Mouse (Mus musculus) limb, embryonic 12.5 days (tissue): ENCODE data around the gene B3galnt2. TPM values are rescaled to one million over a fixed set of nuclear protein-coding genes. Genes with fewer than 3 reads are reported as not detected.
"Not testable (repeated sequence)": the region's sequence is repeated elsewhere in the genome, so short reads cannot be mapped to it uniquely, and the experiment has no call there.

Experiments used
- ATAC-seq: fragments of 200-750 bp; cut with Nextera tagmentation; 2 replicates; pipeline ENCODE4 v1.8.0; 2017; ENCODE audit warnings: low read depth, moderate TSS enrichment; ENCODE audit not compliant: insufficient number of reproducible peaks, insufficient read depth, low FRiP score, low TSS enrichment
- H3K27ac ChIP-seq: fragments of 300-500 bp; sonication (generic); 2 replicates; pipeline ENCODE4 v1.5.1; 2016; ENCODE audit warnings: mild to moderate bottlenecking, moderate library complexity
- H3K27me3 ChIP-seq: fragments of 300-500 bp; sonication (generic); 2 replicates; pipeline ENCODE4 v1.6.1; 2016; ENCODE audit warnings: mild to moderate bottlenecking, moderate library complexity
- H3K36me3 ChIP-seq: fragments of 300-500 bp; sonication (generic); 2 replicates; pipeline ENCODE4 v1.6.1; 2016; ENCODE audit warnings: mild to moderate bottlenecking, moderate library complexity
- H3K4me1 ChIP-seq: fragments of 300-500 bp; sonication (generic); replicated peaks from 2 replicates; pipeline ENCODE4 v1.6.1; 2016
- H3K4me2 ChIP-seq: fragments of 300-500 bp; sonication (generic); 2 replicates; pipeline ENCODE4 v1.6.1; 2016; ENCODE audit warnings: mild to moderate bottlenecking, moderate library complexity
- H3K4me3 ChIP-seq: fragments of 300-500 bp; sonication (generic); replicated peaks from 2 replicates; pipeline ENCODE4 v1.5.1; 2016; ENCODE audit warnings: mild to moderate bottlenecking
- H3K9ac ChIP-seq: fragments of 300-500 bp; sonication (generic); replicated peaks from 2 replicates; pipeline ENCODE4 v1.6.1; 2016; ENCODE audit warnings: mild to moderate bottlenecking, moderate library complexity
- H3K9me3 ChIP-seq: fragments of 300-500 bp; sonication (generic); 2 replicates; pipeline ENCODE4 v1.6.1; 2016; ENCODE audit warnings: mild to moderate bottlenecking, moderate library complexity
- WGBS: fragments of 180-500 bp; shearing (Covaris S2); methylation state at CpG from one replicate; pipeline ENCODE4 v1.1.7; 2016; 5-methylcytosine and 5-hydroxymethylcytosine counted together
- polyA plus RNA-seq: library from polyadenylated mRNA; unstranded; fragments of >200 nt; fragmentation: Nextera tagmentation; extraction: Ambion mirVana; gene quantifications from 2 replicates; pipeline ENCODE4 v1.2.1, GENCODE M21; 2016

B3galnt2 gene
- polyA plus RNA-seq, 1 experiment from 2014 or later: 53.4 TPM

DNA sequence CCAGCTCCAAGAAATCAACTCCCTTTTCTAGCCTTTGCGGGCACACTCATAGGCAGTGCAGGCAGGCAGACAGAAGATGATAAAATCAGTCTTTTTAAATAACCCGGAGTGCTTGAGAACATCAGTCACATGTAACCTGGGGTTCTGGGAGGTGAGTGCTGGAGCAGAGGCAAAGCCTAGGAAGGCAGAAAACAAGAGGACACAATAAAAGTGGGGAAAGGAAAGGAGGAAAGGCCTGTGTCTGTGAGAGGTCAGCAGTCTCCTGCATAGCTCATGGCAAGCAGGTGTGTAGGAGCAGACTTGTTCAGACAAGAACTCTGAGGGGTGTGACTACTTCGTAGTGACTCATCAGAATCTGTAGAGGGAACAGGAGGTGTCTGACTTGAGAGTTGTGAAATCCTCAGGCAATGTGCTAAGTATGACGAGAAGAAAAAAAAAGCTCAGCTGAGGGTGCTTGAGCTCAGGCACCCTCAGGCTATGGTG lies 14.4 kb downstream of the B3galnt2 start:
- Histone ChIP-seq H3K27ac (no peak overlapping the region), H3K9me3 (no peaks in the 10 kb centered on the region), H3K4me3 (no peak overlapping the region), H3K9ac (no peak overlapping the region), H3K4me2 (no peak overlapping the region), H3K36me3 (peaks cover 30% of the 10 kb centered on the region), H3K4me1 (no peaks in the 10 kb centered on the region), H3K27me3 (no peaks in the 10 kb centered on the region)
- ATAC-seq: no peak
- WGBS: 87% methylated on average over 4 of the region's 4 CpGs

DNA sequence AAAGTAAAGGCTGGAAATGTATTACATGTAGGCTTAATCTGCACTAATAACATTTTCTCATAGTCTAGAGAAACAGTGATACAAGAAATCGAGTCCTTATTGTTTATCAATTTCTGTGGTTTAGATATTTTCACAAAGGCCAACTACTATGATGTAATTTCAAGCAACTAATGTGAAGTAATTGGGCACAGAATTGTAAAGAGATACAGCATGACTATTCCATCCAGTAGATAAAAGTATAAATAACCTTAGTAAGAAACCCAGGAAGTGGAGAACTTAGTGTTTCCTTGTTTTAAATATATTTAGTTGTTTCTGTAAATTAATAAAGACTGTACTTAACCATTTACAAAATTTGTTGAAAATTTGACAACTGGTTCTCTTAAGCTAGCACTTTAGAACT lies 15.5 kb downstream of the B3galnt2 start:
- Histone ChIP-seq H3K4me1 (no peaks in the 10 kb centered on the region), H3K4me3 (no peak overlapping the region), H3K27ac (no peak overlapping the region), H3K9ac (no peak overlapping the region), H3K36me3 (peaks cover 30% of the 10 kb centered on the region), H3K9me3 (no peaks in the 10 kb centered on the region), H3K4me2 (no peak overlapping the region), H3K27me3 (no peaks in the 10 kb centered on the region)
- WGBS: 86% methylated on average over 1 of the region's 1 CpGs
- ATAC-seq: no peak

DNA sequence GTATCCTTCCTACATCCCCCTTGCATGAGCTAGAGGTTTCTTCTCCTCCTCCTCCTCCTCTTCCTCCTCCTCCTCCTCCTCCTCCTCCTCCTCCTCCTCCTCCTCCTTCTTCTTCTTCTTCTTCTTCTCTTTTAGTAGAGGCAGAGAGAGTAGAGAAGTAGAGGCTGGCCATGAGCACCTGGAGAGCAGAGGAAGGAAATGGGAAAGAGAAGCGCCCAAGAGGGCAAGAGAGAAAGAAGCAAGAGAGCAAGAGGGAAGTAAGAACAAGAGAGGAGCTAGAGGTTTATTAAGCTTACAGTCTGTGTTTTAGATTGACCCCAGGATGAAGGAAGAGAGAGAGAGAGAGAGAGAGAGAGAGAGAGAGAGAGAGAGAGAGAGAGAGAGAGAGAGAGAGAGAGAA lies 27.6 kb downstream of the B3galnt2 start:
- not testable (repeated sequence) for H3K4me3 ChIP-seq, H3K9ac ChIP-seq, H3K4me1 ChIP-seq, H3K27ac ChIP-seq, H3K4me2 ChIP-seq, H3K9me3 ChIP-seq, ATAC-seq, H3K27me3 ChIP-seq
- peaks cover 29% of the 10 kb centered on the region for H3K36me3 ChIP-seq
- WGBS: 88% methylated on average over 1 of the region's 1 CpGs

DNA sequence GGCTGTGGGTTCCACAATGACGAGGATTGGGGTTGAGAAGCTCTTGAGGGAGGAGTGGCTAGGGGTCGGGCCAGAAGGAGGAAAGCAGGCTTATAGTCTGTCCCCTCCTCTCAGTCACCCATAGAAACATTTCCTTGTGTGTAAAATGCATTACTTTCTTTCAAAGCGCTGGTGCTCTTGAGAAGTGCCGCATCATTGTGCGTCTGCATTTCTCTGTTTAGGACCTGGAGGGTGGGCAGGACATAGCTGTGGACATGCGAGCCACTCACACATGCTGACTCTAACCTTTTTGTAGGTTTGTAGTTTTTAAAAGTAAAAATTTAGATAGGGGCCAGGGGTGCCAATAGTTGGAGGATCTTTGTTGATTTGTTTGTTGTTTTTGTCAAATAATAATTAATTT lies 29.3 kb downstream of the B3galnt2 start:
- Histone ChIP-seq H3K9ac (no peak overlapping the region), H3K36me3 (peaks cover 31% of the 10 kb centered on the region), H3K4me1 (no peaks in the 10 kb centered on the region), H3K4me3 (no peak overlapping the region), H3K27me3 (no peaks in the 10 kb centered on the region), H3K27ac (no peak overlapping the region), H3K4me2 (no peak overlapping the region), H3K9me3 (no peaks in the 10 kb centered on the region)
- WGBS: 93% methylated on average over 6 of the region's 6 CpGs
- ATAC-seq: no peak

DNA sequence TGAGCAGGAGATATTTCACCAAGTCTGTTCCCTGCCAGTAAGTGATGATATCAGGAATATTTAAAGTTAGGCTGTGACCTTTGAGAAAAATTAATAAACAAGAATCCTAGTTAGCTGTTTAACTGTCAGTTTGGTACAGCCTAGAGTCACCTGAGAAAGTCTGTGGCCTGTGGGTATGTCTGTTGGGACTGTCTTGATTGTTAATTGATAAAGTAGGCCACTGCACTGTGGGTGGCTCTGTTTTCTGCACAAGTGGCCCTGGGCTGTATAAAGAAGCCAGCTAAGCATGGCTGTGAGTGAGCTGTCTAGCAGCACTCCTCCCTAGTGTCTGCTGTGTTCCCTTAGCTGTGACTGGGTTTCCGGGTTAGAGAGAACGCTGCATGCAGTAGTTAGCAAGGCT lies 34.9 kb downstream of the B3galnt2 start:
- no peaks in the 10 kb centered on the region for H3K27me3 ChIP-seq
- H3K9ac ChIP-seq: no peak overlapping the region
- H3K4me2 ChIP-seq: no peak overlapping the region
- H3K36me3 ChIP-seq: peaks cover 57% of the 10 kb centered on the region
- WGBS: 87% methylated on average over 2 of the region's 2 CpGs
- no peak for ATAC-seq
- H3K4me3 ChIP-seq: no peak overlapping the region
- no peak overlapping the region for H3K27ac ChIP-seq
- peaks cover 6% of the 10 kb centered on the region; the same call in 1 of the 2 replicates for H3K4me1 ChIP-seq
- no peaks in the 10 kb centered on the region for H3K9me3 ChIP-seq

DNA sequence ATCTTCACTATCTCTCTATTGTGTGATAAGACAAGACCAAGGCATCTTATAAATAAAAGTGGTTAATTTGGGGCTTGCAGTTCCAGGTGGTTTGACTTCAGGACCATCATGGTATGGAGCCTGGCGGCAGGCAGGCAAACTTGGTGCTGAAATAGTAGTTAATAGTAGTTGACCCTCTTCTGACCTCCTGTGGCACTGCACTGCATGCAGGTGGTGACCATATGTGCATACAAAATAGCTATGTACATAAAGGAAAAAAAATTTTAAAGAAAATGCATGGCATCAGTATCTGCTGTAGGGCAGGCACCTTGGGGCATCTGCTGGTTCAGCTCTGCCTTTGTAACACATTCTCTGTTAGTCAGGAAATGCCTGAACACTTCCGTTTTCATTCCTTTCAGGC lies 36.1 kb downstream of the B3galnt2 start:
- Histone ChIP-seq H3K4me1 (peaks cover 6% of the 10 kb centered on the region; the same call in 1 of the 2 replicates), H3K4me3 (no peak overlapping the region), H3K9me3 (no peaks in the 10 kb centered on the region), H3K4me2 (no peak overlapping the region), H3K36me3 (peaks cover 65% of the 10 kb centered on the region), H3K27ac (no peak overlapping the region), H3K27me3 (no peaks in the 10 kb centered on the region), H3K9ac (no peak overlapping the region)
- 33% methylated on average over 2 of the region's 2 CpGs for WGBS
- peak; percentile 26 for ATAC-seq

DNA sequence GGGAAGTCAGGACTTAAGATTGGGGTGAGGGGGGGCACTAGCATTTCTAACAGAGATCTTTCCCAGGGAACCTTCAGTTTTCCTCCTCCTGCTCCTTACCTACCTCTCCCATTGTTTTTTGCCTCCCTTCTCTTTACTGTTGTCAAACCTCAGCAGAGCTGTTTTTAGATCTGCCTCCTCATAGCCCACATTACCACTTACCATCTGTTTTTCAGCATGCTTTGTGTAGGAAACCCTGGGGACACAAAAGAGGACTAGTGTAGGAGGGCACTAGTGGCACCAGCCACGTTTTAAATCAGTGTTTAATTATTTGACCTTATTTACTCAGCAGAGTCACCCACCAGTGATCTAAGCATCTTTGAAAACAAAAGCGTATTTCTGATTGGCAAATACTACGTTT lies 38.8 kb downstream of the B3galnt2 start:
- ATAC-seq: no peak
- 80% methylated on average over 3 of the region's 3 CpGs for WGBS
- Histone ChIP-seq H3K27me3 (no peaks in the 10 kb centered on the region), H3K27ac (no peak overlapping the region), H3K4me3 (no peak overlapping the region), H3K9ac (no peak overlapping the region), H3K4me1 (peaks cover 6% of the 10 kb centered on the region; the same call in 1 of the 2 replicates), H3K4me2 (no peak overlapping the region), H3K36me3 (peaks cover 81% of the 10 kb centered on the region), H3K9me3 (no peaks in the 10 kb centered on the region)

DNA sequence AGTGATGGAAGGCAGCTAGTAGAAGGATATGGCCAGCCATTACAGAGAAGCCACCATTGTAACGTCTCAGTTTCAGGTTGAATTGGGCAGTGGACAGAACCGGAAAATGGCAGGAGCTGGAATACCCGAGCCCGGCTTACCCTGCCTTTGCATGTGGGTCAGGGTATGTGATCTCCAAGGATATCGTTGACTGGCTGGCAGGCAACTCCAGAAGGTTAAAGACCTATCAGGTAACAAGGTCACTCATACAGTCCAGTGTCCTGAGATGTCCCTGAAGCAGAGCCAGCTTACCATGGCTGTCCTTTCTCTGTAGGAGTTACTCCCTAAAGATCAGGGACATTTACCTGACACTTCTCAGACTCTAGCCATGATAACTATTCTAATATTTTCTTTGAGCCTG lies 40.8 kb downstream of the B3galnt2 start:
- H3K27me3 ChIP-seq: no peaks in the 10 kb centered on the region
- WGBS: 90% methylated on average over 5 of the region's 5 CpGs
- peaks cover 90% of the 10 kb centered on the region for H3K36me3 ChIP-seq

DNA sequence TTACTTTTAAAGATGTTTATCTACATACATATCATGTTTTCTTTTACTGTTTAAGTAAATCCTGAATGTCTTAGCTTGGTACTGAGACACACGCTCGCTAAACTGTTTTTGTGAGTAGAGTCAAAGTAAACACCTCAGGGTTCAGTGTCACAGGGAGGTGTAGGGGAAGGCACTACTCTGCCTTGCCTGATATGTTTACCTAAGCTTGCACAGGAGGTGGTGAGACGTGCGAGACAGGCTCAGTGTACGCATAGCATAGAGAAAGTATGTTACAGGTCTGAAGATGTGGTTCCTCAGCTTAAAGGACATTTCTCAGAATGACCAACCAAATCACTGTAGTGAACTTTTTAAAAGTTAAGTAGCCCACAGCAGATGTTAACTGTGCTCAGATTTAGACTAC lies 43.2 kb downstream of the B3galnt2 start:
- H3K36me3 ChIP-seq: peaks cover 95% of the 10 kb centered on the region
- WGBS: 92% methylated on average over 5 of the region's 5 CpGs
- no peaks in the 10 kb centered on the region for H3K4me1 ChIP-seq

More for the DNA sequence above, 40.8 kb downstream of the B3galnt2 start:
- ATAC-seq: no peak
- Histone ChIP-seq H3K9me3 (no peaks in the 10 kb centered on the region), H3K4me1 (peaks cover 6% of the 10 kb centered on the region; the same call in 1 of the 2 replicates), H3K27ac (no peak overlapping the region), H3K9ac (no peak overlapping the region), H3K4me3 (no peak overlapping the region), H3K4me2 (no peak overlapping the region)

DNA sequence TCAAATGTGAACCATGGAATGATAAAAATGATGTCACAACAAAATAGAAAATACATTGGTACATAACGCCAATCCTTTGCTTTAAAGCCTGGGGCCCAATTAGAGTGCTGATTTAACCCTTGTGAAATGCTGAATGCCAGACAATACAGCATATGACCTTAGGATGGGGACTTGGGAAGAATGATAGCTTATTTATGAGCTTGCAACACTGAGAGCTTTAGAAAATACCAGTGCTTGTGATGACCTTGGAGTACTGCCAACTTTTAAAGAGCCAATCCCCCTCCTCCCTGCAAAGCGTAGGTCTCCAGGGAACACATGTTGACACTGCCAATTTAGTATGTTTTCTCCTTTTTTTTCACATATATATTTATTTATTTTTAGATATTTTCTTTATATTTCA lies 48.4 kb downstream of the B3galnt2 start:
- no peak for ATAC-seq
- Histone ChIP-seq H3K27ac (no peak overlapping the region), H3K9me3 (no peaks in the 10 kb centered on the region), H3K36me3 (peaks cover 95% of the 10 kb centered on the region), H3K27me3 (no peaks in the 10 kb centered on the region), H3K4me2 (no peak overlapping the region), H3K4me1 (no peaks in the 10 kb centered on the region), H3K4me3 (no peak overlapping the region), H3K9ac (no peak overlapping the region)
- WGBS: 83% methylated on average over 2 of the region's 2 CpGs

More for the DNA sequence above, 43.2 kb downstream of the B3galnt2 start:
- Histone ChIP-seq H3K9me3 (no peaks in the 10 kb centered on the region), H3K4me3 (no peak overlapping the region), H3K27ac (no peak overlapping the region), H3K27me3 (no peaks in the 10 kb centered on the region), H3K4me2 (no peak overlapping the region), H3K9ac (no peak overlapping the region)
- ATAC-seq: no peak

DNA sequence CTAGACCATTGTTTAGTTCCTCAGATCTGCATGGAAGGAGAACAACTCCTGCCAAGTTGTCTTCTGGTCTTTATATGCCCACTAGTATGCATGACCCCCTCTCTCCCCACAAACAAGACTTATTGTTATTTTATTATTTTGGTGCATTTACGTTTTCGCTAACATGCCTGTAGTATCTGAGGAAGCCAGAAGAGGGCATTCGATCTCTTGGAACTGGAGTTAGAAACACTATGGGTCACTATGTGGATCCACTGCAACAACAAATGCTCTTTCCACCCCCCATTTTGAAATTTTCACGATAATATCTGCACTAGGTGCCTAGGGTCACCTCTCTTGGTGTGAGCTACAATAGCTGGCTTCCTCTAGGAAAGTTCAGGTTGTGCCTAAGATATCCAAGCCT lies 49.8 kb downstream of the B3galnt2 start:
- peaks cover 92% of the 10 kb centered on the region for H3K36me3 ChIP-seq
- H3K27ac ChIP-seq: no peak overlapping the region
- H3K9ac ChIP-seq: no peak overlapping the region
- H3K27me3 ChIP-seq: no peaks in the 10 kb centered on the region
- no peaks in the 10 kb centered on the region for H3K9me3 ChIP-seq
- ATAC-seq: no peak
- 87% methylated on average over 4 of the region's 4 CpGs for WGBS
- no peak overlapping the region for H3K4me3 ChIP-seq
- no peaks in the 10 kb centered on the region for H3K4me1 ChIP-seq
- H3K4me2 ChIP-seq: no peak overlapping the region

DNA sequence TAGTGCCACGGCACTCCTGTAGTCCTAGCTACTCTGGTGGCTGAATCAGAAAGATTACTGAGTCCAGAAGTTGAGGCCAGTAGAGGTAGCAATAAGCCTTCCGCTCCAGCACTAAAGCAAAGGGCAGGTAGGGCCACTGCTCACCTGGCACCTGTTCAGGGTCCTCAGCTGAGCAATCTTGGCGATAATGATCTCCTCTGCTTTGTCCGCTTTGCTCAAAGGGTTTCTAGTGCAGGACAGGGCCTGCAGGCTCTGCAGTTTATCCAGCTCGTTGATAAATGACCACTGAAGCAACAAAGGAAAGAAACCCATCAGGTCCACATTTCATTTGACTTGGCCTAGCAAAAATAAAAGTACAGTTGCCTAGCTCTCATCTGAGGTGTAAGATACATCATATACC lies 50.7 kb downstream of the B3galnt2 start:
- H3K36me3 ChIP-seq: peaks cover 92% of the 10 kb centered on the region
- 90% methylated on average over 5 of the region's 5 CpGs for WGBS
- no peak overlapping the region for H3K9ac ChIP-seq
- no peaks in the 10 kb centered on the region for H3K9me3 ChIP-seq
- H3K4me1 ChIP-seq: no peaks in the 10 kb centered on the region
- ATAC-seq: no peak
- H3K27ac ChIP-seq: no peak overlapping the region
- H3K4me2 ChIP-seq: no peak overlapping the region
- H3K27me3 ChIP-seq: no peaks in the 10 kb centered on the region
- no peak overlapping the region for H3K4me3 ChIP-seq
